Mouse (Mus musculus): ENCODE results near the gene Fpgs.

- TF ChIP-seq CTCF (IDR thresholded peaks at IDR 0.05; ENCODE audit: low read depth): no peak
- no peak for TF ChIP-seq EP300 (IDR thresholded peaks at IDR 0.05; ENCODE audit: low read depth)
Measured at GRCm38 (mm10) chr2:32722046-32722445, 18.1 kb upstream of the Fpgs start.

All from liver, embryonic 14.5 days (tissue).